Mouse (Mus musculus): ENCODE data around the gene Fnip2. TPM values are rescaled to one million over a fixed set of nuclear protein-coding genes. Genes with fewer than 3 reads are reported as not detected.

Gene Fnip2
- polyA plus RNA-seq, 2 experiments: 4.1 to 7.5 TPM

GRCm38 (mm10) chr3:79472362-79472761, 95.2 kb downstream of the Fnip2 start:
- H3K4me3 ChIP-seq (replicated peaks; ENCODE audit: low read length): no peak overlapping the region
- H3K36me3 ChIP-seq (ENCODE audit: control insufficient read depth, insufficient read depth, low read length): peaks cover 4% of the 10 kb centered on the region; the same call in 1 of the 2 replicates
- no peaks in the 10 kb centered on the region for H3K4me1 ChIP-seq (ENCODE audit: control insufficient read depth, insufficient read depth, low read length)
- no peak for ATAC-seq (ENCODE audit: low FRiP score, low read depth)
- TF ChIP-seq POLR2A (IDR thresholded peaks at IDR 0.05; ENCODE audit: borderline replicate concordance, extremely low read depth, insufficient read depth, insufficient read length): no peak
- H3K9me3 ChIP-seq (ENCODE audit: control insufficient read depth, low read length): no peaks in the 10 kb centered on the region
- H3K27me3 ChIP-seq (ENCODE audit: control insufficient read depth, insufficient read depth, low read length): no peaks in the 10 kb centered on the region
- DNase-seq (ENCODE audit: low spot score): no peak
- WGBS: over 99% methylated on average over 5 of the region's 5 CpGs
- H3K4me2 ChIP-seq (replicated peaks; ENCODE audit: low read depth, low read length, severe bottlenecking): no peak overlapping the region
- H3K9ac ChIP-seq (ENCODE audit: low read depth, low read length, severe bottlenecking): no peak overlapping the region
- no peak overlapping the region for H3K27ac ChIP-seq (replicated peaks; ENCODE audit: low read depth, low read length)

- Histone ChIP-seq H3K4me3 (replicated peaks; ENCODE audit: low read length) (no peak overlapping the region), H3K9ac (ENCODE audit: low read depth, low read length, severe bottlenecking) (no peak overlapping the region), H3K9me3 (ENCODE audit: control insufficient read depth, low read length) (no peaks in the 10 kb centered on the region), H3K4me2 (replicated peaks; ENCODE audit: low read depth, low read length, severe bottlenecking) (no peak overlapping the region), H3K27ac (replicated peaks; ENCODE audit: low read depth, low read length) (no peak overlapping the region), H3K4me1 (ENCODE audit: control insufficient read depth, insufficient read depth, low read length) (no peaks in the 10 kb centered on the region), H3K36me3 (ENCODE audit: control insufficient read depth, insufficient read depth, low read length) (peaks cover 11% of the 10 kb centered on the region), H3K27me3 (ENCODE audit: control insufficient read depth, insufficient read depth, low read length) (no peaks in the 10 kb centered on the region)
- no peak for ATAC-seq (ENCODE audit: low FRiP score, low read depth)
- no peak for DNase-seq (ENCODE audit: low spot score)
- no peak for TF ChIP-seq POLR2A (IDR thresholded peaks at IDR 0.05; ENCODE audit: borderline replicate concordance, extremely low read depth, insufficient read depth, insufficient read length)
- WGBS: 97% methylated on average over 5 of the region's 5 CpGs
Observed at GRCm38 (mm10) chr3:79469440-79469839, 98.2 kb downstream of the Fnip2 start.

GRCm38 (mm10) chr3:79458651-79459275, 108.8 kb downstream of the Fnip2 start:
- no peak for TF ChIP-seq POLR2A (IDR thresholded peaks at IDR 0.05; ENCODE audit: borderline replicate concordance, extremely low read depth, insufficient read depth, insufficient read length)
- 90% methylated on average over 14 of the region's 14 CpGs for WGBS
- Histone ChIP-seq H3K36me3 (ENCODE audit: control insufficient read depth, insufficient read depth, low read length) (peaks cover 25% of the 10 kb centered on the region), H3K4me1 (ENCODE audit: control insufficient read depth, insufficient read depth, low read length) (no peaks in the 10 kb centered on the region), H3K9ac (ENCODE audit: low read depth, low read length, severe bottlenecking) (no peak overlapping the region), H3K4me3 (replicated peaks; ENCODE audit: low read length) (no peak overlapping the region), H3K27ac (replicated peaks; ENCODE audit: low read depth, low read length) (no peak overlapping the region), H3K9me3 (ENCODE audit: control insufficient read depth, low read length) (no peaks in the 10 kb centered on the region), H3K27me3 (ENCODE audit: control insufficient read depth, insufficient read depth, low read length) (no peaks in the 10 kb centered on the region), H3K4me2 (replicated peaks; ENCODE audit: low read depth, low read length, severe bottlenecking) (no peak overlapping the region)
- ATAC-seq (ENCODE audit: low FRiP score, low read depth) (no peak), DNase-seq (ENCODE audit: low spot score) (no peak)

GRCm38 (mm10) chr3:79455761-79456160, 111.8 kb downstream of the Fnip2 start:
- 25% methylated on average over 11 of the region's 11 CpGs for WGBS
- H3K27me3 ChIP-seq (ENCODE audit: control insufficient read depth, insufficient read depth, low read length): no peaks in the 10 kb centered on the region
- no peaks in the 10 kb centered on the region for H3K4me1 ChIP-seq (ENCODE audit: control insufficient read depth, insufficient read depth, low read length)
- H3K4me2 ChIP-seq (replicated peaks; ENCODE audit: low read depth, low read length, severe bottlenecking): no peak overlapping the region
- DNase-seq (ENCODE audit: low spot score): no peak
- peaks cover 13% of the 10 kb centered on the region; the same call in 1 of the 2 replicates for H3K36me3 ChIP-seq (ENCODE audit: control insufficient read depth, insufficient read depth, low read length)
- TF ChIP-seq POLR2A (IDR thresholded peaks at IDR 0.05; ENCODE audit: borderline replicate concordance, extremely low read depth, insufficient read depth, insufficient read length): no peak
- H3K4me3 ChIP-seq (replicated peaks; ENCODE audit: low read length): no peak overlapping the region
- no peak overlapping the region for H3K27ac ChIP-seq (replicated peaks; ENCODE audit: low read depth, low read length)
- H3K9ac ChIP-seq (ENCODE audit: low read depth, low read length, severe bottlenecking): no peak overlapping the region
- no peaks in the 10 kb centered on the region for H3K9me3 ChIP-seq (ENCODE audit: control insufficient read depth, low read length)
- no peak for ATAC-seq (ENCODE audit: low FRiP score, low read depth)

GRCm38 (mm10) chr3:79452696-79453263, 114.8 kb downstream of the Fnip2 start:
- 0 out of 2 replicates have a peak, but pooled peaks cover 3% of the 10 kb centered on the region for H3K4me1 ChIP-seq (ENCODE audit: control insufficient read depth, insufficient read depth, low read length)
- DNase-seq (ENCODE audit: low spot score) (no peak), ATAC-seq (ENCODE audit: low FRiP score, low read depth) (no peak)
- no peak overlapping the region for H3K4me3 ChIP-seq (replicated peaks; ENCODE audit: low read length)
- no peak overlapping the region for H3K4me2 ChIP-seq (replicated peaks; ENCODE audit: low read depth, low read length, severe bottlenecking)
- no peak for TF ChIP-seq POLR2A (IDR thresholded peaks at IDR 0.05; ENCODE audit: borderline replicate concordance, extremely low read depth, insufficient read depth, insufficient read length)
- WGBS: 86% methylated on average over 14 of the region's 14 CpGs
- no peak overlapping the region for H3K27ac ChIP-seq (replicated peaks; ENCODE audit: low read depth, low read length)
- no peaks in the 10 kb centered on the region for H3K9me3 ChIP-seq (ENCODE audit: control insufficient read depth, low read length)
- H3K36me3 ChIP-seq (ENCODE audit: control insufficient read depth, insufficient read depth, low read length): no peaks in the 10 kb centered on the region
- no peak overlapping the region for H3K9ac ChIP-seq (ENCODE audit: low read depth, low read length, severe bottlenecking)
- H3K27me3 ChIP-seq (ENCODE audit: control insufficient read depth, insufficient read depth, low read length): no peaks in the 10 kb centered on the region

Measured in limb, embryonic 14.5 days (tissue).